Mouse (Mus musculus) forebrain, embryonic 15.5 days (tissue): ENCODE data around the gene Calb2. TPM values are rescaled to one million over a fixed set of nuclear protein-coding genes. Genes with fewer than 3 reads are reported as not detected.

Experiments
- ATAC-seq: fragments of 200-750 bp; cut with Nextera tagmentation; replicated peaks from 2 replicates; pipeline ENCODE4 v1.8.0; 2017; ENCODE audit warnings: mild to moderate bottlenecking, moderate TSS enrichment, moderate library complexity
- H3K27ac ChIP-seq: fragments of 300-500 bp; sonication (generic); replicated peaks from 2 replicates; pipeline ENCODE4 v1.5.1; 2015; ENCODE audit warnings: mild to moderate bottlenecking, inconsistent platforms
- H3K27me3 ChIP-seq: fragments of 300-500 bp; sonication (generic); 2 replicates; pipeline ENCODE4 v1.6.1; 2015; ENCODE audit warnings: inconsistent platforms
- H3K36me3 ChIP-seq: fragments of 300-500 bp; sonication (generic); 2 replicates; pipeline ENCODE4 v1.6.1; 2015; ENCODE audit warnings: mild to moderate bottlenecking, inconsistent platforms
- H3K4me1 ChIP-seq: fragments of 300-500 bp; sonication (generic); 2 replicates; pipeline ENCODE4 v1.6.1; 2015; ENCODE audit warnings: inconsistent platforms
- H3K4me2 ChIP-seq: fragments of 300-500 bp; sonication (generic); replicated peaks from 2 replicates; pipeline ENCODE4 v1.6.1; 2015; ENCODE audit warnings: mild to moderate bottlenecking, inconsistent platforms
- H3K4me3 ChIP-seq: fragments of 300-500 bp; sonication (generic); 2 replicates; pipeline ENCODE4 v1.5.1; 2015; ENCODE audit warnings: mild to moderate bottlenecking, inconsistent platforms
- H3K9ac ChIP-seq: fragments of 300-500 bp; sonication (generic); replicated peaks from 2 replicates; pipeline ENCODE4 v1.6.1; 2015; ENCODE audit warnings: mild to moderate bottlenecking, inconsistent platforms
- H3K9me3 ChIP-seq: fragments of 300-500 bp; sonication (generic); 2 replicates; pipeline ENCODE4 v1.6.1; 2016; ENCODE audit warnings: inconsistent platforms
- WGBS: fragments of 180-500 bp; shearing (Covaris S2); methylation state at CpG from one replicate; pipeline ENCODE4 v1.1.7; 2015; ENCODE audit warnings: mixed read lengths; 5-methylcytosine and 5-hydroxymethylcytosine counted together
- polyA plus RNA-seq: library from polyadenylated mRNA; unstranded; fragments of >200 nt; fragmentation: Nextera tagmentation; extraction: Ambion mirVana; gene quantifications from 2 replicates; pipeline ENCODE4 v1.2.1, GENCODE M21; 2015

Calb2 gene
- polyA plus RNA-seq, 1 experiment from 2014 or later = 79.6 TPM

DNA sequence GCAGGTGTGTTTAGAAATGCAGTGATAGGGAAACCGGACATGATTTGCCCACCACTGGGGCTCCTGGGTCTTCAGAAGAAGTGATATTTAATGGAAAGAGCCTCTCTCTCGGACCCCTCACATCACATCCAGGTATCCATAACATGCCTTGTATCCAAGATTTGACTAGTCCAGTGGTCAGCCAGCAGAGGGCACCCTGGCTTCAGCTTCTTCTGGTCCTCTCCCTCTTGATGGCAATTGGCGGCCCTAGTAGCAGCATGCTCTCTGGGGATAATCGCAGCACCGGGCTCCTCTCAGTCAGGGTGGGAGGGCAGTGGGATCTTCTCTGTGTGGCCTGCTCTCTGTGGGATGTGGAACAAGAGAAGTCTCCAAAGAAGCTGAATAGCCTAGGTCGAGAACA, 48.3 kb downstream of the Calb2 start:
- no peaks in the 10 kb centered on the region for H3K4me1 ChIP-seq
- no peak overlapping the region for H3K9ac ChIP-seq
- H3K27me3 ChIP-seq = no peaks in the 10 kb centered on the region
- WGBS = 44% methylated on average over 6 of the region's 6 CpGs
- H3K4me3 ChIP-seq = no peak overlapping the region
- no peaks in the 10 kb centered on the region for H3K36me3 ChIP-seq
- no peaks in the 10 kb centered on the region for H3K9me3 ChIP-seq
- no peak for ATAC-seq
- H3K27ac ChIP-seq = no peak overlapping the region
- no peak overlapping the region for H3K4me2 ChIP-seq

DNA sequence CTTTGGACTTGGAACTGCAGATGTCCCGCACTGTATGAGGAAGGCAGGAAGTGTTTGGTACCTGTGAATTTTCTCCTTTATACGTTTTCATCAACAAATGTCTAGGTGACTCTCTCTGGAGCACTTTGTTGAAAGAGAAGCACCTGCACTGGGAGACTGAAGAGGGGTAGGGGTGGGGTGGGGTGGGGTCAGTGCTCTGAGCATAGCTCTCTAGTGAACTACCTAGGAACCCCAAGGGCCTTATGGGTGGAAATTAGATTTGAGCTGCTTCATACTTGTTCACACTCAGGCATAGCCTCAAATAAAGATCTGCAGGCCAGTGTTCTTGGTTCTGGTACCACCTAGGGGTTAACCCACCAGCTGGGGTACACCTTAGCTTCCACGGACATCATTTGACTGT, 65.4 kb downstream of the Calb2 start, which contains the start of gene Gm17720:
TSS of gene Gm17720 (minus strand) at position 101 of the 400 bp plus-strand sequence.
- no peaks in the 10 kb centered on the region for H3K4me1 ChIP-seq
- H3K4me3 ChIP-seq = no peak within 1 kb of the TSS
- no peaks in the 10 kb centered on the region for H3K27me3 ChIP-seq
- WGBS = 87% methylated on average over 3 of the region's 3 CpGs
- H3K9me3 ChIP-seq = no peaks in the 10 kb centered on the region
- H3K36me3 ChIP-seq = no peaks in the 10 kb centered on the region
- H3K27ac ChIP-seq = no peak within 1 kb of the TSS
- H3K9ac ChIP-seq = no peak within 1 kb of the TSS
- no peak within 1 kb of the TSS for H3K4me2 ChIP-seq
- ATAC-seq = no peak

DNA sequence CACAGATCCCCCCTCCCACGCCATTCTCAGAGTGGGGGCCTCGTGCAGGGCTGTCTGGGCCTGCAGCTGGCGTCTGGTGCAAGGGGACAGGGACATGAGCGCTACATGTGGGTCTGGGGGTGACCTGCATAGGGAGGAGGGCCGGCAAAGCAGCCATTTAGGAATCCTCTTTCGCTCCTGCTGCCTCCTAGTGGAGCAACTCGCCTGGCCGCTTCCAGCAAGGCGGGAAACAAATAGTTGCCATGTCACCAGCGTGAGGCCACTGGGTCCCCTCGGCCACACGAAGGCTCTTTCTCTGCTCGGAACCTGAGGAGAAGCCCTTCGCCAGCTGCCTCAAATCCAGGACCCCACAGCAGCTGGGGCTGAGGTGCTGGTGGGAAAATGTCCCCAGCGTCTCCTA, 66.3 kb downstream of the Calb2 start:
- Histone ChIP-seq H3K9me3 (no peaks in the 10 kb centered on the region), H3K27ac (no peak overlapping the region), H3K27me3 (no peaks in the 10 kb centered on the region), H3K9ac (no peak overlapping the region), H3K36me3 (no peaks in the 10 kb centered on the region), H3K4me2 (no peak overlapping the region), H3K4me1 (no peaks in the 10 kb centered on the region), H3K4me3 (no peak overlapping the region)
- WGBS = 89% methylated on average over 15 of the region's 15 CpGs
- ATAC-seq = no peak

DNA sequence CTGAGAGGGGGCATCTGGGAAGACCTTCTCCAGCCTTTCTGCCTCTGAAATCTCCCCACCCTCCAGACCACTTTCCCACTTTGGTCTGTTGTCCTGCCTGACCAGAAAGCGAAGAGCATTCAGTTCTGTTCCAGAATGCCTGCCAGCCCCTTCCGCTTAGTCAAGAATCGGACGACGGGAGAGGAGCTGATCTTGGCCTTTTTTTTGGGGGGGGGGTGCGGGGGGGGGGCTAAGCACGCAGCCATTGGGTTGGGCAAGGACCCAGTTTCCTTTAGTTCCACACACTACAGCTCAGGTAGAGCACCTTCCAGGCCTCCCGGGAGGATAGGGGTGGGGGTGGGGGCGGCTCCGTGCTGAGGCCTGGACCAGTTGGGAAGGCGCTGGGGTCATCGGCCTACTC, 67.1 kb downstream of the Calb2 start, which contains the start of gene Gm21964:
TSS of gene Gm21964 (plus strand) at position 301 of the 400 bp plus-strand sequence.
- Histone ChIP-seq H3K27me3 (no peaks in the 10 kb centered on the region), H3K4me1 (no peaks in the 10 kb centered on the region), H3K4me3 (no peak within 1 kb of the TSS), H3K27ac (no peak within 1 kb of the TSS), H3K9me3 (no peaks in the 10 kb centered on the region), H3K9ac (no peak within 1 kb of the TSS), H3K4me2 (no peak within 1 kb of the TSS), H3K36me3 (no peaks in the 10 kb centered on the region)
- WGBS = 91% methylated on average over 12 of the region's 12 CpGs
- ATAC-seq = no peak

DNA sequence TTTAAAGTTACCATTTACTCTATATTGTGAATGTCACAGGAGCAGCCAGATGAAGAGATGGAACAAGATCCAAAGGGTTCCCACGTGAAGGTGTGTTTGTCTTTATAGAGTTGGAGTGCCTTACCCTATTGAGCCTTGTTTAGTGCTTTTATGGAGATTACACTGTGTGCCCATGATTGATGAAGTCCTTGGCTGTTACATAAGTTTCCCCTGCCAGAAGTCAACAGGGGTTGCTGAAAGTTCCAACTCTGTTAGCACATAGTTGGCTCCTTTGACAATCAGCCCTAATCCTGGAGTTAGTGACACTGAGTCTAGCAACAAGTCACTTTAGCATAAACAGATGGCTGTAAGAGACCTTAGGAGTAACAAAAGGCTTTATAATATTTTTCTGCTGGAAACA, 76.1 kb downstream of the Calb2 start:
- no peak overlapping the region for H3K9ac ChIP-seq
- no peak overlapping the region for H3K4me2 ChIP-seq
- no peak overlapping the region for H3K27ac ChIP-seq
- no peaks in the 10 kb centered on the region for H3K4me1 ChIP-seq
- H3K36me3 ChIP-seq = peaks cover 38% of the 10 kb centered on the region
- peaks cover 8% of the 10 kb centered on the region; the same call in 1 of the 2 replicates for H3K9me3 ChIP-seq
- ATAC-seq = no peak
- WGBS = 72% methylated on average over 1 of the region's 1 CpGs
- no peaks in the 10 kb centered on the region for H3K27me3 ChIP-seq
- H3K4me3 ChIP-seq = no peak overlapping the region

Other genes starting within 250 kb of the Calb2 start
- 2.0 and 2.2 TPM in 2 replicates for gene Marveld3, start 206.0 kb downstream of the Calb2 start, polyA plus RNA-seq
- gene Tat, start 177.8 kb downstream of the Calb2 start, polyA plus RNA-seq = not detected in 2 replicates
- not detected in 2 replicates for gene Chst4, start 128.5 kb downstream of the Calb2 start, polyA plus RNA-seq
- gene Zfp612, start 88.5 kb downstream of the Calb2 start, polyA plus RNA-seq = 21.7 and 22.6 TPM in 2 replicates
- gene Gm21964, start 67.0 kb downstream of the Calb2 start, polyA plus RNA-seq = not detected in 2 replicates
- gene Gm17720, start 65.5 kb downstream of the Calb2 start, polyA plus RNA-seq = not detected in 2 replicates
- 12.9 and 13.4 TPM in 2 replicates for gene Cmtr2, start 47.5 kb upstream of the Calb2 start, polyA plus RNA-seq
- 0.43 and 0.55 TPM in 2 replicates for gene Hydin, start 98.8 kb upstream of the Calb2 start, polyA plus RNA-seq